Mouse (Mus musculus) cortical plate, adult 2 months (tissue): ENCODE measurements around the gene Zmym1.

Experiments
- CTCF ChIP-seq: fragments of 200-500 bp; IDR thresholded peaks from 2 replicates; pipeline ENCODE4 v1.5.1; 2011; ENCODE audit warnings: mild to moderate bottlenecking, control low read depth, low read length; ENCODE audit not compliant: insufficient read depth; ENCODE audit errors: extremely low read depth
- POLR2A ChIP-seq: fragments of 200-500 bp; IDR thresholded peaks from 2 replicates; pipeline ENCODE4 v1.6.1; 2011; ENCODE audit warnings: mild to moderate bottlenecking, low read length, control low read depth; ENCODE audit not compliant: insufficient read depth; ENCODE audit errors: extremely low read depth

- TF ChIP-seq CTCF: no peak
- TF ChIP-seq POLR2A: no peak
These were observed 23.8 kb downstream of the Zmym1 start for GRCm38 (mm10) chr4:127037158-127037557.
